Mouse (Mus musculus): Measurements from ENCODE around the gene Tas1r2. TPM values are rescaled to one million over a fixed set of nuclear protein-coding genes. Genes with fewer than 3 reads are reported as not detected.

The Tas1r2 gene
- polyA plus RNA-seq, 1 experiment, result 1.2 TPM

- TF ChIP-seq MAX (IDR thresholded peaks at IDR 0.05) (no peak), MYOD1 (IDR thresholded peaks at IDR 0.05; ENCODE audit: control insufficient read depth, insufficient read length, low read depth) (no peak), MYOG (IDR thresholded peaks at IDR 0.05; ENCODE audit: control insufficient read depth, extremely low read depth, insufficient read length) (no peak), CTCF (IDR thresholded peaks at IDR 0.05; ENCODE audit: control insufficient read depth, insufficient read depth, insufficient read length) (no peak), FOSL1 (IDR thresholded peaks at IDR 0.05; ENCODE audit: insufficient read depth, low read length, poor library complexity, severe bottlenecking) (no peak), USF1 (IDR thresholded peaks at IDR 0.05; ENCODE audit: low read depth) (no peak), CEBPB (IDR thresholded peaks at IDR 0.05; ENCODE audit: low read depth) (no peak)
- no peak overlapping the region for H3K4me3 ChIP-seq (ENCODE audit: insufficient read depth, poor library complexity, severe bottlenecking)
- no peaks in the 10 kb centered on the region for H3K79me2 ChIP-seq (ENCODE audit: control insufficient read depth, insufficient read depth)
- no peaks in the 10 kb centered on the region for H3K79me3 ChIP-seq (ENCODE audit: low read depth)
- no peaks in the 10 kb centered on the region for H3K27me3 ChIP-seq (ENCODE audit: control insufficient read depth, insufficient read depth, insufficient read length)
- H3ac ChIP-seq (ENCODE audit: control insufficient read depth, insufficient read length, low read depth), result no peak overlapping the region
- H3K36me3 ChIP-seq (ENCODE audit: control insufficient read depth, insufficient read depth), result no peaks in the 10 kb centered on the region
Measured at GRCm38 (mm10) chr4:139631569-139632253, 21.6 kb upstream of the Tas1r2 start.

- Histone ChIP-seq H3K79me2 (ENCODE audit: control insufficient read depth, insufficient read depth) (no peaks in the 10 kb centered on the region), H3K36me3 (ENCODE audit: control insufficient read depth, insufficient read depth) (no peaks in the 10 kb centered on the region), H3K27me3 (ENCODE audit: control insufficient read depth, insufficient read depth, insufficient read length) (no peaks in the 10 kb centered on the region), H3K79me3 (ENCODE audit: low read depth) (no peaks in the 10 kb centered on the region), H3ac (ENCODE audit: control insufficient read depth, insufficient read length, low read depth) (no peak overlapping the region), H3K4me3 (ENCODE audit: insufficient read depth, poor library complexity, severe bottlenecking) (no peak overlapping the region)
- no peak for TF ChIP-seq CEBPB (IDR thresholded peaks at IDR 0.05; ENCODE audit: low read depth)
- TF ChIP-seq MYOG (IDR thresholded peaks at IDR 0.05; ENCODE audit: control insufficient read depth, extremely low read depth, insufficient read length), result no peak
- TF ChIP-seq FOSL1 (IDR thresholded peaks at IDR 0.05; ENCODE audit: insufficient read depth, low read length, poor library complexity, severe bottlenecking), result no peak
- no peak for TF ChIP-seq MYOD1 (IDR thresholded peaks at IDR 0.05; ENCODE audit: control insufficient read depth, insufficient read length, low read depth)
- TF ChIP-seq CTCF (IDR thresholded peaks at IDR 0.05; ENCODE audit: control insufficient read depth, insufficient read depth, insufficient read length), result no peak
- TF ChIP-seq USF1 (IDR thresholded peaks at IDR 0.05; ENCODE audit: low read depth), result no peak
- no peak for TF ChIP-seq MAX (IDR thresholded peaks at IDR 0.05)
Measured at GRCm38 (mm10) chr4:139632254-139632580, 21.1 kb upstream of the Tas1r2 start.

- no peak overlapping the region for H3ac ChIP-seq (ENCODE audit: control insufficient read depth, insufficient read length, low read depth)
- H3K27me3 ChIP-seq (ENCODE audit: control insufficient read depth, insufficient read depth, insufficient read length), result no peaks in the 10 kb centered on the region
- TF ChIP-seq CTCF (IDR thresholded peaks at IDR 0.05; ENCODE audit: control insufficient read depth, insufficient read depth, insufficient read length), result peak; percentile 54
- no peak for TF ChIP-seq MYOD1 (IDR thresholded peaks at IDR 0.05; ENCODE audit: control insufficient read depth, insufficient read length, low read depth)
- TF ChIP-seq MYOG (IDR thresholded peaks at IDR 0.05; ENCODE audit: control insufficient read depth, extremely low read depth, insufficient read length), result no peak
- H3K79me2 ChIP-seq (ENCODE audit: control insufficient read depth, insufficient read depth), result no peaks in the 10 kb centered on the region
- H3K36me3 ChIP-seq (ENCODE audit: control insufficient read depth, insufficient read depth), result no peaks in the 10 kb centered on the region
- H3K79me3 ChIP-seq (ENCODE audit: low read depth), result no peaks in the 10 kb centered on the region
- H3K4me3 ChIP-seq (ENCODE audit: insufficient read depth, poor library complexity, severe bottlenecking), result no peak overlapping the region
Measured at GRCm38 (mm10) chr4:139636373-139636772, 17.0 kb upstream of the Tas1r2 start.

- Histone ChIP-seq H3K79me3 (ENCODE audit: low read depth) (no peaks in the 10 kb centered on the region), H3K27me3 (ENCODE audit: control insufficient read depth, insufficient read depth, insufficient read length) (no peaks in the 10 kb centered on the region), H3K4me3 (ENCODE audit: insufficient read depth, poor library complexity, severe bottlenecking) (no peak overlapping the region), H3K79me2 (ENCODE audit: control insufficient read depth, insufficient read depth) (no peaks in the 10 kb centered on the region), H3K36me3 (ENCODE audit: control insufficient read depth, insufficient read depth) (no peaks in the 10 kb centered on the region), H3ac (ENCODE audit: control insufficient read depth, insufficient read length, low read depth) (no peak overlapping the region)
- TF ChIP-seq MYOD1 (IDR thresholded peaks at IDR 0.05; ENCODE audit: control insufficient read depth, insufficient read length, low read depth), result no peak
- peak; percentile 78 for TF ChIP-seq MAX (IDR thresholded peaks at IDR 0.05)
Measured at GRCm38 (mm10) chr4:139637847-139638246, 15.5 kb upstream of the Tas1r2 start.

- Histone ChIP-seq H3K27me3 (ENCODE audit: control insufficient read depth, insufficient read depth, insufficient read length) (no peaks in the 10 kb centered on the region), H3K79me3 (ENCODE audit: low read depth) (no peaks in the 10 kb centered on the region), H3K79me2 (ENCODE audit: control insufficient read depth, insufficient read depth) (no peaks in the 10 kb centered on the region), H3ac (ENCODE audit: control insufficient read depth, insufficient read length, low read depth) (no peak overlapping the region), H3K36me3 (ENCODE audit: control insufficient read depth, insufficient read depth) (no peaks in the 10 kb centered on the region), H3K4me3 (ENCODE audit: insufficient read depth, poor library complexity, severe bottlenecking) (no peak overlapping the region)
- TF ChIP-seq CTCF (IDR thresholded peaks at IDR 0.05; ENCODE audit: control insufficient read depth, insufficient read depth, insufficient read length) (no peak), MAX (IDR thresholded peaks at IDR 0.05) (no peak), MYOG (IDR thresholded peaks at IDR 0.05; ENCODE audit: control insufficient read depth, extremely low read depth, insufficient read length) (no peak), MYOD1 (IDR thresholded peaks at IDR 0.05; ENCODE audit: control insufficient read depth, insufficient read length, low read depth) (no peak), FOSL1 (IDR thresholded peaks at IDR 0.05; ENCODE audit: insufficient read depth, low read length, poor library complexity, severe bottlenecking) (no peak), USF1 (IDR thresholded peaks at IDR 0.05; ENCODE audit: low read depth) (no peak), CEBPB (IDR thresholded peaks at IDR 0.05; ENCODE audit: low read depth) (no peak)
Measured at GRCm38 (mm10) chr4:139638356-139638755, 15.0 kb upstream of the Tas1r2 start.

- TF ChIP-seq CTCF (IDR thresholded peaks at IDR 0.05; ENCODE audit: control insufficient read depth, insufficient read depth, insufficient read length) (no peak), MAX (IDR thresholded peaks at IDR 0.05) (no peak), MYOD1 (IDR thresholded peaks at IDR 0.05; ENCODE audit: control insufficient read depth, insufficient read length, low read depth) (no peak), CEBPB (IDR thresholded peaks at IDR 0.05; ENCODE audit: low read depth) (no peak), FOSL1 (IDR thresholded peaks at IDR 0.05; ENCODE audit: insufficient read depth, low read length, poor library complexity, severe bottlenecking) (no peak), MYOG (IDR thresholded peaks at IDR 0.05; ENCODE audit: control insufficient read depth, extremely low read depth, insufficient read length) (no peak), USF1 (IDR thresholded peaks at IDR 0.05; ENCODE audit: low read depth) (no peak)
- no peaks in the 10 kb centered on the region for H3K36me3 ChIP-seq (ENCODE audit: control insufficient read depth, insufficient read depth)
- H3ac ChIP-seq (ENCODE audit: control insufficient read depth, insufficient read length, low read depth), result no peak overlapping the region
- no peaks in the 10 kb centered on the region for H3K79me2 ChIP-seq (ENCODE audit: control insufficient read depth, insufficient read depth)
- H3K4me3 ChIP-seq (ENCODE audit: insufficient read depth, poor library complexity, severe bottlenecking), result no peak overlapping the region
- no peaks in the 10 kb centered on the region for H3K79me3 ChIP-seq (ENCODE audit: low read depth)
- no peaks in the 10 kb centered on the region for H3K27me3 ChIP-seq (ENCODE audit: control insufficient read depth, insufficient read depth, insufficient read length)
Measured at GRCm38 (mm10) chr4:139639801-139640200, 13.5 kb upstream of the Tas1r2 start.

Measured in C2C12 (cell line).